ENCODE assay signal across 18 mouse cellular contexts in the genomic region with DNA sequence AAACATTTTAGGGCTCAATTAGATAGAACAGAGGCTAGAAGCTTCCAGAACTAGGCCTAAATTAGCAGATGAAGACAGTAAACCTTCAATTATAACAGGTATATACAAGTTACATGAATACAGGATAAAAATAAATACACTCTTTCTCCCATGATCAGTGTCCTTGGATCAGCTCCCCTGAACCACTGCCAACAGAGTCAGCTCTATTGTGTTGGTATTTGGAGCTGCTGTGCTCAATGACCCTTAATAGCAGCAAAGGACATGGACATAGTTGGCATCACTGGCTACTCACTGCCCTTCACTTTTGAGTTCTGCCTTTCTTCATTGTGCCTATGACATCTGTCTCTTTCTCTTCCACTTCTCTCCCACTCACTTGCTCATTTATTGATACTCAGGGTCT.
"Had no signal": no experiment of that assay in that cellular context is flagged by ENCODE, and none has a peak within 500 bp of the region (broad histone marks: within the 10 kb centered on the region; RNA-seq: fewer than 3 reads in every experiment).

No protein-coding gene starts in this region.

- H3K27me3 ChIP-seq: limb, embryonic 12.5 days; limb, embryonic 15.5 days; liver, embryonic 12.5 days; liver, embryonic 15.5 days; lung, embryonic 15.5 days; megakaryocyte, embryonic 14.5 days; midbrain, embryonic 13.5 days had no signal

- H3K36me3 ChIP-seq: limb, embryonic 12.5 days; limb, embryonic 15.5 days; liver, embryonic 12.5 days; liver, embryonic 15.5 days; lung, embryonic 15.5 days; midbrain, embryonic 10.5 days; midbrain, embryonic 13.5 days had no signal

- H3K9ac ChIP-seq: limb, embryonic 12.5 days; limb, embryonic 15.5 days; liver, embryonic 12.5 days; liver, embryonic 15.5 days; lung, embryonic 15.5 days; midbrain, embryonic 13.5 days had no signal

- ATAC-seq: liver, embryonic 12.5 days; midbrain, embryonic 16.5 days had no signal

- H3K9me3 ChIP-seq: limb, embryonic 12.5 days; limb, embryonic 15.5 days; liver, embryonic 12.5 days; liver, embryonic 15.5 days; lung, embryonic 15.5 days; midbrain, embryonic 10.5 days; midbrain, embryonic 13.5 days had no signal

- DNase-seq: kidney, postnatal 14 days; kidney, postnatal 4 days; left cerebral cortex, postnatal 4 days; lung, adult 18-20 months; lung, postnatal 10 days; lung, postnatal 36 days; thymus, adult 18-20 months; thymus, postnatal 36 days had no signal

- H3K4me1 ChIP-seq: limb, embryonic 12.5 days; limb, embryonic 15.5 days; liver, embryonic 12.5 days; liver, embryonic 15.5 days; lung, embryonic 15.5 days; megakaryocyte, embryonic 14.5 days; midbrain, embryonic 10.5 days; midbrain, embryonic 13.5 days had no signal

- H3K27ac ChIP-seq: limb, embryonic 12.5 days; limb, embryonic 15.5 days; liver, embryonic 12.5 days; liver, embryonic 15.5 days; lung, embryonic 15.5 days; midbrain, embryonic 10.5 days; midbrain, embryonic 13.5 days had no signal

- H3K4me2 ChIP-seq: limb, embryonic 12.5 days; limb, embryonic 15.5 days; liver, embryonic 12.5 days; liver, embryonic 15.5 days; lung, embryonic 15.5 days; midbrain, embryonic 13.5 days had no signal

- H3K4me3 ChIP-seq: limb, embryonic 12.5 days; limb, embryonic 15.5 days; liver, embryonic 12.5 days; liver, embryonic 15.5 days; lung, embryonic 15.5 days; megakaryocyte, embryonic 14.5 days; midbrain, embryonic 10.5 days; midbrain, embryonic 13.5 days; myocyte had no signal
